Mouse (Mus musculus) small intestine, adult 2 months (tissue): ENCODE results near the gene Cd300ld2. TPM values are rescaled to one million over a fixed set of nuclear protein-coding genes. Genes with fewer than 3 reads are reported as not detected.
"Not testable (repeated sequence)": the region's sequence is repeated elsewhere in the genome, so short reads cannot be mapped to it uniquely, and the experiment has no call there.

Source experiments
- H3K27ac ChIP-seq: fragments of 200-500 bp; 2 replicates; pipeline ENCODE4 v1.5.1; 2012; ENCODE audit warnings: low read depth, low read length, control low read depth, inconsistent platforms; ENCODE audit not compliant: insufficient read depth
- H3K27me3 ChIP-seq: fragments of 200-500 bp; 2 replicates; pipeline ENCODE4 v1.6.1; 2012; ENCODE audit warnings: mild to moderate bottlenecking, moderate library complexity, low read length, inconsistent platforms; ENCODE audit not compliant: control insufficient read depth, insufficient read depth
- H3K36me3 ChIP-seq: fragments of 200-500 bp; 2 replicates; pipeline ENCODE4 v1.6.1; 2012; ENCODE audit warnings: mild to moderate bottlenecking, low read length, control low read depth, inconsistent platforms; ENCODE audit not compliant: control insufficient read depth, insufficient read depth
- H3K4me1 ChIP-seq: fragments of 200-500 bp; 2 replicates; pipeline ENCODE4 v1.6.1; 2012; ENCODE audit warnings: low read length, inconsistent platforms, mixed read lengths; ENCODE audit not compliant: control insufficient read depth, insufficient read depth, insufficient read length
- H3K4me3 ChIP-seq: fragments of 200-500 bp; 2 replicates; pipeline ENCODE4 v1.5.1; 2012; ENCODE audit warnings: low read depth, mild to moderate bottlenecking, control low read depth, inconsistent platforms, low read length, moderate library complexity
- CTCF ChIP-seq: fragments of 200-500 bp; IDR thresholded peaks from 2 replicates; pipeline ENCODE4 v1.5.1; 2012; ENCODE audit warnings: low read depth, mild to moderate bottlenecking, control low read depth, inconsistent platforms, low read length, moderate library complexity, mixed read lengths; ENCODE audit not compliant: insufficient replicate concordance, insufficient read length; ENCODE audit errors: extremely low read depth
- POLR2A ChIP-seq: fragments of 200-500 bp; IDR thresholded peaks from 2 replicates; pipeline ENCODE4 v1.6.1; 2012; ENCODE audit warnings: low read depth, mild to moderate bottlenecking, control low read depth, inconsistent platforms, low read length, moderate library complexity
- WGBS: fragments of 180-500 bp; shearing (Covaris S2); methylation state at CpG from one replicate; pipeline ENCODE4 v1.1.7; 2018; 5-methylcytosine and 5-hydroxymethylcytosine counted together
- polyA plus RNA-seq: library from polyadenylated mRNA; depleted of rRNA; stranded (reverse); fragments of >200 nt; gene quantifications from 2 replicates; pipeline ENCODE4 v1.2.3, GENCODE M21; 2012; rRNA removed

Cd300ld2 gene
- not detected in 2 replicates for polyA plus RNA-seq

DNA sequence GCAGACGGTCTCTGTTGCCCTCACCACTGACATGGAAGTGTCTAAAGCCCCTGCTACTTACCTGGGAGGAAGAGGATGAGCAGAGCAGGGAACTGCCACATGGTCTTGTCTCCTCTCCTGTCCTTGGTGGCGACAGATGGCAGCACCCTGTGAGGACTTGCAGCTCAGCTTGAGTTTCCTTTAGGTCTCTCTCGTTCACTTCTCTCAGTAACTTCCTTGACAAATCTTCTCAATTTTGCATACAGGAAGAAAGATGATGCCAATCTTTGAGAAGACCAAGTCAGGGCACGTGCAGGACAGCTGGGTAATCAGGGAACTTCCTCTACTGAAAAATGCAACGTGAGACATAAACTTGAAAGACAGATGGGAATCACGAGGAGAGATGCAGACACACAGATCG, at the start of gene Cd300ld2:
Gene Cd300ld2, minus strand, starts transcription at position 101 of the 400 bp plus-strand sequence.
- not testable (repeated sequence) for H3K36me3 ChIP-seq, H3K27me3 ChIP-seq, H3K4me3 ChIP-seq, H3K27ac ChIP-seq, H3K4me1 ChIP-seq
- WGBS = no CpG with 5 or more reads among the region's 7 CpGs

- Histone ChIP-seq H3K27me3 (no peaks in the 10 kb centered on the region), H3K4me3 (no peak within 1 kb of the TSS), H3K27ac (no peak within 1 kb of the TSS), H3K4me1 (no peaks in the 10 kb centered on the region), H3K36me3 (no peaks in the 10 kb centered on the region)
- no peak for TF ChIP-seq CTCF
- TF ChIP-seq POLR2A = no peak
- 42% methylated on average over 5 of the region's 5 CpGs for WGBS
Observed at GRCm38 (mm10) chr11:115062077-115062476, 46.1 kb upstream of the Cd300ld2 start, which contains the start of gene Cd300e. Cd300e (minus strand) TSS chr11:115062177.

GRCm38 (mm10) chr11:115059797-115060196, 43.8 kb upstream of the Cd300ld2 start:
- no peaks in the 10 kb centered on the region for H3K36me3 ChIP-seq
- H3K27ac ChIP-seq = no peak overlapping the region
- no peaks in the 10 kb centered on the region for H3K27me3 ChIP-seq
- no peaks in the 10 kb centered on the region for H3K4me1 ChIP-seq
- TF ChIP-seq POLR2A (no peak), CTCF (no peak)
- no peak overlapping the region for H3K4me3 ChIP-seq
- 62% methylated on average over 2 of the region's 2 CpGs for WGBS

- H3K4me1 ChIP-seq = no peaks in the 10 kb centered on the region
- H3K36me3 ChIP-seq = no peaks in the 10 kb centered on the region
- no peaks in the 10 kb centered on the region for H3K27me3 ChIP-seq
- no peak overlapping the region for H3K27ac ChIP-seq
- no peak overlapping the region for H3K4me3 ChIP-seq
- 64% methylated on average over 4 of the region's 4 CpGs for WGBS
- no peak for TF ChIP-seq CTCF
- no peak for TF ChIP-seq POLR2A
Observed at GRCm38 (mm10) chr11:115058701-115059100, 42.7 kb upstream of the Cd300ld2 start.

GRCm38 (mm10) chr11:115054537-115054936, 38.5 kb upstream of the Cd300ld2 start:
- Histone ChIP-seq H3K4me3 (no peak overlapping the region), H3K27me3 (no peaks in the 10 kb centered on the region), H3K27ac (no peak overlapping the region), H3K4me1 (no peaks in the 10 kb centered on the region), H3K36me3 (no peaks in the 10 kb centered on the region)
- TF ChIP-seq CTCF = no peak
- TF ChIP-seq POLR2A = no peak

GRCm38 (mm10) chr11:115052991-115053390, 37.0 kb upstream of the Cd300ld2 start:
- no peaks in the 10 kb centered on the region for H3K4me1 ChIP-seq
- H3K27ac ChIP-seq = no peak overlapping the region
- WGBS = 95% methylated on average over 1 of the region's 1 CpGs
- no peak overlapping the region for H3K4me3 ChIP-seq
- no peaks in the 10 kb centered on the region for H3K27me3 ChIP-seq
- no peaks in the 10 kb centered on the region for H3K36me3 ChIP-seq
- TF ChIP-seq CTCF (no peak), POLR2A (no peak)

DNA sequence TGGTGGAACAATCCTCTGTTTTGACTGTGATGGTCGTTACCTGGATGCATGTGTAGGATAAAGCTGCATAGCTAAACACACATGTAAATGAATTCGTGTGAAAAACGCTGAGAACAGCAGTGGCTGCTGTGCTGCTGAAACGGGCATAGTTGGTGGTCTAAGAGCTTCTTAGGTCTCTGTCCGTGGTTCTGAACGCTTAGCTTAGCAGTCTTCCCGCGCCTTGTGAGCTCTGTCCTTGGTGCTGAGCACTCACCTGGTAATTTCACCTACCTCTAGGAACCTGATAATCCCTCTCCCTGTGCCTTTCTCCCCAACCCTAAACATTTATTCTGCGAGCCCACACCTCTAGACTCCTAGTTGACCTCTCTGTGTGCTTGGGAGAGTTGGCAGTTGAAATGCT, 36.2 kb upstream of the Cd300ld2 start:
- no peak for TF ChIP-seq POLR2A
- TF ChIP-seq CTCF = no peak
- WGBS = 3% methylated on average over 9 of the region's 9 CpGs

DNA sequence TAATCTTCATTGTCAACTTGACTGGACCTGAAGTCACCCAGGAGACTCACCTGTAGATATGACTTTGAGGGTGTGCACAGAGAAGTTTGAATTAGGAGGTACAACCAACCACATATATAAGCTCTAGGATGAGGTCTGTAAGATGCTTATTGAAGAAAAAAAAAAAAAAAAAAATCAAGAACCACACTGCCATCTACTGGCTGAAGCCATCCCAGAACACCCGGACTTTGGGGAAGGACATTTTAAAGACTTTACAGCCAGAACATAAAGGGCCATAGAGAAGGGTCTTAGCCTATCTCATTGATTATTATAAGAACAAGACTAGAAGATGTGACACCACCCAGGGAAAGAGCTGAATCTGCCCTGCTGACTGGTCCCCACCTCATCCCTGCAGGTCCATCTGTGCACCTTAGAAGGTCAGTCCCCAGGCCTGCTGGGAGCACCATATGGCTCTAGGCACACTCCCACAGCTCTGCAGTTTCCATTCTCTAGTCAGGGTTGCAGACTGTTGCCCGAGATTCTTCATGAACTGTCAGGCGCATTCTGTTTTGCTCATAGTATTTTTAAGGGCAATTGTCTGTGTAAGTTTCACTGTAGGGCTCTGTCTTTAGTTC, 33.4 kb upstream of the Cd300ld2 start:
- 45% methylated on average over 3 of the region's 3 CpGs for WGBS
- H3K36me3 ChIP-seq = no peaks in the 10 kb centered on the region
- TF ChIP-seq CTCF = 0 out of 2 replicates have a peak, but pooled peaks have one; percentile 11
- TF ChIP-seq POLR2A = no peak
- no peaks in the 10 kb centered on the region for H3K4me1 ChIP-seq
- no peaks in the 10 kb centered on the region for H3K27me3 ChIP-seq
- H3K27ac ChIP-seq = no peak overlapping the region
- H3K4me3 ChIP-seq = no peak overlapping the region

More for the DNA sequence above, 36.2 kb upstream of the Cd300ld2 start:
- H3K4me3 ChIP-seq = no peak overlapping the region
- H3K4me1 ChIP-seq = no peaks in the 10 kb centered on the region
- H3K27me3 ChIP-seq = no peaks in the 10 kb centered on the region
- no peaks in the 10 kb centered on the region for H3K36me3 ChIP-seq
- H3K27ac ChIP-seq = no peak overlapping the region
